Mouse (Mus musculus): Measurements from ENCODE around the gene Gbp3.
"Not testable (repeated sequence)": the region's sequence is repeated elsewhere in the genome, so short reads cannot be mapped to it uniquely, and the experiment has no call there.

Gbp3 gene

DNA sequence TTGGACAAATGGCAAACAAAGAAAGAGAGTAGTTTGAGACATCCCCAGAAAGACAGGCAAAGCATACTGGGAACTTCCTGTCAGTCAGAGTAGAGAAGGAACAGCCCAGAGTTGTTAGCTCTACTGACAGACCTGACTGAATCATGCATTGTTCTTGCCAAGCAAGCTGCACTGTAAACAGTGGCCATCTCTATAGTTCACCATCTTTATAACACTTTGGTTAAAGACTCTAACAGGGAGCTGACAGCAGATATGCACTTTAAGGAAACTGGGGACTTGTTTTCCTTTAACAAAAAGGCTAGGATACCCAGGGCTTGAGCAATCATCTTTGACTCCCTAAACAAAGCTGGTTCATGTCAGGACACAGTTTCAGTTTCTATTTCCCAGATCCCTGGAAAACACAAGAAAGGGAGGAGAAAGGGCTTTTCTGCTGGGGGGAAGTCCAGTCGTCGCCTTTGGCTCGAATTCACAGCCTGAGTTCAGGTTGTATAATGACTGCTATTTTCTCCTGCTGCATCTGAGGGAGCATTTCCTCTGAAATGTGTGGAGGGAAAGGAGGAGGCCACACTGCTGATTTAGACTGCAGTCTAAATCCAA lies at the start of gene Gbp3:
Gene Gbp3, plus strand, starts transcription at position 395 of the 597 bp plus-strand sequence.
- POLR2A ChIA-PET = no interaction called here
- CTCF ChIA-PET = interaction anchor here in 3 of 4 experiments (0.6 to 1.3 kb wide), 7 partner anchors 15 to 1645 kb away, joined by 3 to 4 read pairs (median 3); partner anchors contain the start of genes Gbp7 (in 1 of the 3) and Lmo4 (in 1 of the 3)

DNA sequence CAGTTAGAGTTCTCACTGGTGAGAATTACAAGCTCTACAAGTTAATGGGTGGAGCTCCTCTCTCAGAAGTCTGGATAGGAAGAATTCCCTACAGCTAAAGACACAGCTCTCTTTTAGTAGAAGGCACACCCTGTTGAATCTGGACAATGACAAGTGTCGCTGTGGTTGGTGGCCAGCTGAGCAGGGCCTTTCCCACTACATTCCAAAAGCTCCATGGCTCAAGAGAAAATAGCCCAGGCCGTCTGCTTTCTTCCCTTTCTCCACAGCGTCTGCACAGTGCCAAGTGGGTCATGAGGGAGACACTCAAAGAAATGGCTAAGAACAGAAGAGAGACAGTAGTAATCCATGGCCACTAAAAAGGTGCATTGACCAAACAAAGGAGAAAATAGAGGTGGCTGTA lies 31.7 kb upstream of the Gbp3 start:
- CTCF ChIA-PET = no interaction called here
- POLR2A ChIA-PET = no interaction called here

DNA sequence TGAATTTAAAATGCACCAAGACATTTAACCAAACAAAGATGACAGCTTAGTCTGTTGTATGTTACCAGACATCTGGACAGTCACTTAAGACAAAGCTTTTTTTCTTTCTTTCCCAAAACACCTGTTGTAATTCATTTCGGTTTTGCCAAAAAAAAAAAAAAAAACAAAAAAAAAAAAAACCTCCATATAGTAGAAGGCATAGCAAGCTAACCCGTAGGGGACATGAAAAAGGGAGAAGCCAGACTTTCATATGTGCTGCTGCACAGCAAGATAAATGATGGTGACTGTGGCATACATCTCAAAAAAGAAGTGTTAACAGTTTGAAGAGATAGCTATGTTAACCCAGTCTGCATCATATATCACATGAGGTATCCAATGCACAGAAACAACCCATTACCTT lies 30.2 kb upstream of the Gbp3 start:
- ChIA-PET POLR2A (interaction anchor here in 3 of 4 experiments (0.6 to 1.1 kb wide), 3 partner anchors 159 to 235 kb away, joined by 3 to 4 read pairs (median 3); partner anchors contain the start of gene Gtf2b (in 1 of the 3)), CTCF (interaction anchor here in 2 of 4 experiments (1.5 to 1.7 kb wide), 2 partner anchors 31 to 179 kb away, joined by 4 to 5 read pairs; no protein-coding TSS in a partner anchor)

DNA sequence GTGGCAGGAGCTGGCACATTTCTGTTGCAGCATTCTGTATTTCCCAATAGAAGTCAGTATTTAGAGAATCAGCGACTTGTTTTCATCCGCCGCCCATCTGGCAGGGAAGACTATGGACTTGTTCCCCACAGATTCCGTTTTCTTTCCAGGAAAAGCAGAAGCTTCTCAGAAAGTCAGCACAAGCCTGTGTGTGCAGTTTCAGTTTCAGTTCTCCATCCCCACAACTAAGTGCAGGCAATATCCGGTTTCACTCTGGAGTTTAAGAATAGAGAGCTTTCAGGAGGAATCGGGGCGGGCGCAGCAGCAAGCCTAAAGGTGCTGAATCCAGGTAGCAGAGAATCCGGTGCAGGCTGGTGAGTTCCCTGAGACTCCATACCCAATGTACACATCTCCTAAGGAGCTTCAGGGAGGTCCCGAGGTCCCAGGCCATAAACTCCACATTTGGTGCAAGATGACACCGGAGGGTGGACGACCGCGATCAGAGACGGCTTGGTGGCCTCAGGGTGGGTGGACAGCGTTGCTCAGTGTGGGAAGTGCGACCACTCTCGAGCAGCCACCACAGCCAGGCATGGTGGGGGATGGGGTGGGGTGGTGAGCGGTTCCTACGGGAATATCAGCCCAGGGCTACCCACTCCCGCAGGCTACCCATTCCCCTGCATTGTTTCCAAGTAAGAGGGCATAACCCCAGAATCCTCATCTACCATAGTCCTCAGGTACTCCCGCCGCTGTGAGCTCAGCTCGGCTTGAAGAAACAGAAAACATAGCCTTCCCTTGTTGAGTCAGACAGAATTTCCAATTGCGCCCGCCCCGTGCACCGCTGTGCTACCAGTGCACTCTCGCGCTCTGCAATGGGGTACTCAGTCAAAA lies 29.5 kb upstream of the Gbp3 start, which contains the start of gene Gbp7:
Gene Gbp7, plus strand, starts transcription at position 256 of the 867 bp plus-strand sequence.
- ChIA-PET CTCF (interaction anchor here in 3 of 4 experiments (0.6 to 1.7 kb wide), 4 partner anchors 30 to 247 kb away, joined by 3 to 5 read pairs (median 4); no protein-coding TSS in a partner anchor), POLR2A (interaction anchor here in 3 of 4 experiments (0.6 to 1.1 kb wide), 3 partner anchors 158 to 235 kb away, joined by 3 to 4 read pairs (median 3); partner anchors contain the start of gene Gtf2b (in 1 of the 3))

DNA sequence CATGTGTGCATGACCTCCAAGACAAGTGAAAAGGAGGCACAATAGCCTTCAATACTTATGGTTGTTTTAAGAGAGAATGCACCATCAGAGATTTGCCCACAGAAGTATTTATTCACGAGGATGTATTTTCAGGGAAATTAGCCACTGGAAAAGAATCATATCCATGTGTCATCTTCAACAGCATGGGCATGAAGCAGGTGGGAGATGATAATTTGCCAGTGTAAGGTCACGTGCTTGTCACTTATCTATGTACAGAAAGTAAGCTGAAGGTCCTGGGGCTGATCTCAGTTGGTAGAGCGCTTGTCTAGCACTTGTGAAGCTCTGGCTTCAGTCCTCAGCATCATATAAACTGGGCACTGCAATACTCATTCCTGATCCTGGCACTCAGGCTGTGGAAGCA lies 28.2 kb upstream of the Gbp3 start:
- ChIA-PET CTCF (no interaction called here), POLR2A (no interaction called here)

DNA sequence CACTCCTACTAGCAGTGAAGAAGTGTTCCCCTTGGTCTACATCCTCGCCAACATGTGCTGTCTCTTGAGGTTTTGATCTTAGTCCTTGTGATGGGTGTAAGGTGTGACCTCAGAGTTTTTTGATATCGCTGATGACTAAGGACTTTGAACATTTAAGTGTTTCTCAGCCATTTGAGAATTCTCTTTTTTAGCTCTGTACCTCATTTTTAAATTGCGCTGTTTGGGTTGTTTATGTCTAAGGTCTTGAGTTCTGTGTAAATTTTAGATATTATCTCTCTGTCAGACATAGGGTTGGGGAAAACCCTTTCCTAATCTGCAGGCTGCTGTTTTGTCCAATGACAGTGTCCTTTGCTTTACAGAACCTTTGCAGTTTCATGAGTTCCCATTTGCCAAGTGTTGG lies 26.6 kb upstream of the Gbp3 start:
- ChIA-PET CTCF (interaction anchor here in 2 of 4 experiments (0.7 to 1.1 kb wide), 2 partner anchors 27 to 113 kb away, joined by 3 read pairs; no protein-coding TSS in a partner anchor), POLR2A (no interaction called here)

DNA sequence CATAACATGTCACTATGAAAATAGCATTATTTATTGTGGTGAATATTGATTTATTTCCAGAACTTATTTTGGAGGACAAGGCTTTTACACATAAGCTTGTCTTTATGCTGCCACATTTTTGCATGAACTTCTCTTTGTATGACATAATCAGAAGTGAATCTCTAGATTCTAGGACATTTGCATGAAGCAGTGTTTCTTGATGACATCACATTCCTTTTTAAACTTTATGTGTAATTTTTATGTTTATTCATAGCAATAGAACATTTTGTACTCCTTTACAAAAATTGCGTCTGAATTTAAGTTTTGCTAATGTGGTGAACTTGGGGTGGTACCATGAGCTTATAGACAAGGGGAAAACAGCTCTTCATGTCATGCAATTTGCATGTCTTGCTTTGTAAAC lies 24.2 kb upstream of the Gbp3 start:
- CTCF ChIA-PET = interaction anchor here in 1 of 4 experiments (0.5 kb wide), 1 partner anchor 25 kb away, joined by 3 read pairs; no protein-coding TSS in a partner anchor
- POLR2A ChIA-PET = no interaction called here

DNA sequence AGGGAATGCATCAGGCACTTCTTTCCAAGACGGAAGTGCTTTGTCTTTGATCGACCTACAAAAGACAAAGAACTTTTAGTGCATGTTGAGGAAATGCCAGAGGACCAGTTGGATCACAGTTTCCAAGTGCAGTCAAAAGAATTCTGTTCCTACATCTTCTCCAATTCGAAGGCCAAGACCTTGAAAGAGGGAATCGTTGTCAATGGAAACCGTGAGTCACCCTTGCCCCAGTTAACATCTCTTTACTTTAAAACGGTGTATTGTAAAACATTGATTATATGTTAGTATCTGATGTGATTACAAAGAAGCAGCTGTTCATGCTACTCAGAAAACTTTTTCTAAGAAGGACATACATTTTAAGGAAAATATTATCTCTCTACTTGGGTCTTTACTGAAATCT lies 18.4 kb upstream of the Gbp3 start:
- ChIA-PET POLR2A (no interaction called here), CTCF (no interaction called here)

DNA sequence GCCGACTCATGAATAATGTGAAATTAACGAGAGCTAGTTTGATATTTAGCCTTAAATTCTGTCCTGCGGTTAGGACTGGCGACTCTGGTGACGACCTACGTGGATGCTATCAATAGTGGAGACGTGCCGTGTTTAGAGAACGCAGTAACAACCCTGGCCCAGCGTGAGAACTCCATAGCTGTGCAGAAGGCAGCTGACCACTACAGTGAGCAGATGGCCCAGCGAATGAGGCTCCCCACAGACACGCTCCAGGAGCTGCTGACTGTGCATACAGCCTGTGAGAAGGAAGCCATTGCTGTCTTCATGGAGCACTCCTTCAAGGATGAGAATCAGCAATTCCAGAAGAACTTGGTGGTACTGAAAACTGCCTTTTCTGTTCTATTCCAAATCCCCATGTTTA lies 17.1 kb upstream of the Gbp3 start:
- CTCF ChIA-PET, POLR2A ChIA-PET: not testable (repeated sequence)

DNA sequence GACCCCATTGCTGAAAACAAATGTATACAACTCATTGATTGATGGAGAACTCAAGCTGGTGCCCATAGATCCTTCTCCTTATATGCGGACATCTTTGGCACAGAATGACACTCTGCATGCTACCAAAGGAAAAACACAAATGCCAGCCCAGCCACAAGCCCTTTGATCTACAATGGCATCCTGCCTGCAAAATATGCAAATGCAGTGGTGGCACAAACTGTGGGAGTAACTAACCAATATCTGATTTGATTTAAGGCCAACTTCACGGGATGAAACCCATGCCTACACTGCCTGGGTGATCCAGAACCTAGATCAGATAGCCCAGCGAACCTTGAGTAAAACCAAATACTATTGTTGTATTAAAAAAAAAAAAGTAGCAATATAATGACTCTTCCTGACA lies 13.1 kb upstream of the Gbp3 start:
- POLR2A ChIA-PET = no interaction called here
- CTCF ChIA-PET = no interaction called here

DNA sequence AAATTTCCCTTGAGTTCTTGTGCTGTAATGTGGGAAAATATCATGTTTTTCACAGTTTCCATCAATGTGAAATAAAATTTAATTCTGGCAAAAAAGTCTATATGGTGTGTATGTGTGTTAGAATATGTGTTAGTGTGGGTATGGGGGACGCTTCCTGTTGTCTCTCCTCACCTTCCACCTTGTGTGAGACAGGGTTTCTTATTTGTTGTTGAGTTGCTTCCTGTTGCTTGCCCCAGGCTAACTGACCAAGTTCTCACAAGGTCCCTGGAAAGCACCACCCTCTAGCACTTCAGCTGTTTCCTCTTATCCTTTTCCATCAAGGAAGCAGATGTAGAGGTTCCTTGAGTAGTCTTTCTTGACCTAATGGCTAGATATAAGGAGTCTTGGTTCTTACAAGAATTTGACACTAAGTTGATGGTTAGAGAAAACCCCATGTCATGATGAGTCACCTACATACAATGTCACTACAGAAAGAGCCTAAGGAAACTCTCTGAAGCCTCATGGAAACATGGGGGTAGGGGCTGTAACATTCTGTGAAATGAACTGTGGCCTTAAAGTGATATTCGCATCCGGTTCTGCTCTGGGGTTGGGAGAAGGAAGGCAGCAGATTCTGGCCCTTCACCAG lies 9.7 kb upstream of the Gbp3 start:
- POLR2A ChIA-PET = no interaction called here
- CTCF ChIA-PET = no interaction called here

DNA sequence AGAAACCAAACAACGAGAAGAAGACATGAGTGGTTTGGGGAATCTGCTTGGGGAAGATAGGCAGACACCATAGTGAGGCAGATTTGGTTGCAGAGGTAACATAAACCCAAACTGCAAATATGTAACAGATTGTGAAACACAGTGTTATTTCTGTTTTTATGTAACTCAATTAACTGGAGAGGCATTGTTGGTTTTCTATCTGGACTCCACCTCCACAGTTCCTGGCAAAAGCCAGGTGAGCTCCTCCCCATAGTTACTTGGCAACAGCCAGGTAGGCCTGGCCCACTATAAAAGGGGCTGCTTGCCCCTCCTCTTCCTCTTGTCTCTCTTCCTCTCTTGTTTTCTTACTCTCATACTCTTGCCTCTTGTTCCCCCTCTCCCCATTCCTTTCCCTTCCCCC lies 5.2 kb upstream of the Gbp3 start:
- POLR2A ChIA-PET = no interaction called here
- CTCF ChIA-PET = no interaction called here

DNA sequence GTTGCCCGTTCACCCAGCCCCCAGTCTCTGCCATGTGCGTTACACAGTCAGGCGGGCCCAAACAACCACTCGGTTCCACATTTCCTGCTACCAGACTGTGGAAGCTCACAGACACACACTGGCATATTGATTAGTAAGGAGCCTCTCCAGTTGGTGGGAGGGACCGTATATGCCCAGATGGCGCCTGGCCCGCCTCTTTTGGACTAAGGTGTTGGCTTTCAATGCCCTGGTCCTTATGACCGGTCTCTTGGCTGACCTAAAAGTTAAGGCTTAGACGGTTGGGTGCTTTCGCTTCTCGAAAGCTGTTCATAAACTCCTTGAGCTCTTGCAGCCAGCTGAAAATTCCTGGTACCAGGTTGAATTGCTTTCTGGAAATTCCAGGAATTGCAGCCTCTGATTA lies 4.2 kb upstream of the Gbp3 start:
- ChIA-PET POLR2A (no interaction called here), CTCF (interaction anchor here in 1 of 4 experiments (0.7 kb wide), 1 partner anchor 152 kb away, joined by 3 read pairs; no protein-coding TSS in a partner anchor)

DNA sequence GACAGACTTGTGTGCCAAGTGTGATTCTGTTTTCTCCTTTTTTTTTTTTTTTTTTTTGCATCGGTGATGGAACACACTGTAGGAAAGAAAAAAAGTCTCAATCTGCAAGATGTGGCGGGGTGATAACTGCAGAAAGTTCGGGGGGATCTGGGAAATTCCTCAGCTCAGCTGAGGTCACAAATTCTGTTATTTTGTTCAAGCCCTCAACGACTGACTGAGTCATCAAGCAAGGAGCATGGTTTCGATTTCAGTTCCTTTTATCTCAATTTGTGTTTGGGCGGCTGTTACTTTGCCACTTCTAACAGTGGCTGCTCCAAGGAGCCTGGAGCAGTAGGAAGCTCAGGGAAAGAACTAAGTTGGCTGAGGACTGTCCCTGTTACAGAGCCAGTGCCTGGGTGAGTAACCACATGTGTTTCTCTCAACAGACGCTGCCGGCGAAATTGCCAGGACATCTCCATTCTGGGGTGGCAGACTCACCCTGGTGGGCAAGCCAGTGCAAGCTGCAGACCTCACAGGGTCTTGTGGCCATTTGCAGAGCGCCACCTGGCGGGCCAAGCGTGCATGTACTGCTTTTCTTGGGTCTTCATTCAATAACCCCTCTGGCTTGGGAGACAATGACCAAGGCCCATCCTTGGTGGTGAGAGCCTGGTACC lies 596 bp downstream of the Gbp3 start:
- POLR2A ChIA-PET = no interaction called here
- CTCF ChIA-PET = interaction anchor here (0.5 to 1.3 kb wide), 17 partner anchors 9 to 1893 kb away, joined by 3 to 4 read pairs (median 3); partner anchors contain the start of gene Gbp7 (in 1 of the 4)

DNA sequence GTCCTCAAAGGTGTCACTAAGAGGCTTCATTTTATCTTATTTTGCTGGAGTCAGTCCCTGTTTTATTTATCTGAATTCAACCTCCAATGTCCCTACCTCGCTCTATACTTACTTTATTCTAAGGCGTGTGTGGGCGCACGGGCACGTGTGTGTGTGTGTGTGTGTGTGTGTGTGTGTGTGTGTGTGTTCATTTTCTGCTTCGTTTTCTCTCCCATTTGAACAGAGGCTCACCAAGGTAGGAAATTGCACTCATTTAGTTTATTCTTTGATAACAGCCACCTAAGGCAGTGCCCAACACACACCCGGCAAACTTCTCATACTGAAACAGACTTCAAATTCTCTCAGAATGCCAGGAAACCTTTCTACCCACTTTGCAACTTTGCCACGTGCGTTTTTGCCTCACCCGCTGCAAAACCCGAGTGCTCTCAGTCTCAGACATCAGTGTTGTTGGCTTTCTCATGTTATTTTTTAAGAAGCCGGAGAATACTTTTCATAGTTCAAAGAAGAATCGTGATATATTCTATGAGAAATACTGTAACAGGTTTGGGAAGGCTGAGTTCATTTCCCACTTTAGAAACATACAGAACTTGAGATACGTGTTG lies 1.3 kb downstream of the Gbp3 start:
- CTCF ChIA-PET = interaction anchor here in 3 of 4 experiments (0.5 to 1.3 kb wide), 11 partner anchors 8 to 1892 kb away, joined by 3 to 4 read pairs (median 3); no protein-coding TSS in a partner anchor
- POLR2A ChIA-PET = no interaction called here

DNA sequence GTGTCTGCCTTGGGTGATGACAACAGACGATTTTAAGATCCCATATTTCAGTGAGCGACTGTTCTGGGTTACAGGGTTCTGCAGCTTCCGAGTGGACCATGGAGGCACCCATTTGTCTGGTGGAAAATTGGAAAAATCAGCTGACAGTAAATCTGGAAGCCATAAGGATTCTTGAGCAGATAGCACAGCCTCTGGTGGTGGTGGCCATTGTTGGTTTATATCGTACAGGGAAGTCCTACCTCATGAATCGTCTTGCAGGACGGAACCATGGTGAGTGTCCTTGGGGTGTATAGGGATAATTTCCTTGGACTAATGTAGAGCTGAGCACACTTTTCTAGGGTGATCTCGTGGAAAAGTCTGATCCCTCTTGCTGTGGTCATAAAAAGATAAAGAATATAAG lies 1.8 kb downstream of the Gbp3 start:
- ChIA-PET CTCF (no interaction called here), POLR2A (no interaction called here)

DNA sequence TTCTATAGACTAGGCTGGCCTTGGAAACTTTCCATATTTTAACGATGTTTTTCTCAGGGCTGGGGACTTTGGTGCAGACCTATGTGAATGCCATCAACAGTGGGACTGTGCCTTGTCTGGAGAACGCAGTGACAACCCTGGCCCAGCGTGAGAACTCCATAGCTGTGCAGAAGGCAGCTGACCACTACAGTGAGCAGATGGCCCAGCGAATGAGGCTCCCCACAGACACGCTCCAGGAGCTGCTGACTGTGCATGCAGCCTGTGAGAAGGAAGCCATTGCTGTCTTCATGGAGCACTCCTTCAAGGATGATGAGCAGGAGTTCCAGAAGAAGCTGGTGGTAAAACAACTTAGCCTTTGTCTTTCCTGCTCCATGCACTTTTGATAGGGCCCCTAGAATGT lies 7.7 kb downstream of the Gbp3 start:
- POLR2A ChIA-PET, CTCF ChIA-PET: not testable (repeated sequence)

DNA sequence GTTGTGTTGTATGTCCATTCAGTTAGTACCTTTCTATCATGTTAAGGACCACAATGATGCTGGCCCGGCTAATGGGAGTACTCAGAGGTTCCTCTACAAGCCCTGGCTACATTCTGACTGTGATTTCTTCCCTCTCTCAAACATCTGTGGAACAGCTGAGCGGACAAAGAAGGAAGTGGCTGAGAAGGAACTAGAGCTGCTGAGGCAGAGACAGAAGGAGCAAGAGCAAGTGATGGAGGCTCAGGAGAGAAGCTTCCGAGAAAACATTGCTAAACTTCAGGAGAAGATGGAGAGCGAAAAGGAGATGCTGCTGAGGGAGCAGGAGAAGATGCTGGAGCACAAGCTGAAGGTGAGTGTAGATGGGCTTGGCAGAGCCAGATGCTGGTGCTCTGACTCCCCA lies 10.9 kb downstream of the Gbp3 start:
- CTCF ChIA-PET = no interaction called here
- POLR2A ChIA-PET = no interaction called here

DNA sequence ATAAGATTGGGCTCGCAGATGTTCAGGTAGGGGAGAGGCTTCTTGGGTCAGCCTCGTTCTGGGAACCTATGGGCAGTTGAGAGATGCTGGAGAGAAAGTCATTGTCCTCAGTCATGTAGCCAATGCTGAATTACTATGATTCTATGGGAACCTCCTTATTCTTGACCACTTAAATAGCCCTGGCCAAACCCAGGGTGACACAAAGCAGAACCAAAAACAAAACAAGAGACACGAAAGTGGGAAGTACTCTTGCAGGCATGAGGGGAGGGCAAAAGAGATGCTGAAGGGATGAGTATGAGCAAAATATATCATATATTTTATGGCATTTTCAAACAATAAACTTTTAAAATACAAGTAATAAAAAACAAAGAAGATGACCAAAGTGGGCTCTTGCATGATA lies 17.3 kb downstream of the Gbp3 start:
- POLR2A ChIA-PET = no interaction called here

More for the DNA sequence above, 17.3 kb downstream of the Gbp3 start:
- CTCF ChIA-PET = no interaction called here

Data from embryonic stem cell, embryonic (primary cell).